Mouse (Mus musculus): ENCODE results near the gene Olfr747.
"Not testable (repeated sequence)": the region's sequence is repeated elsewhere in the genome, so short reads cannot be mapped to it uniquely, and the experiment has no call there.

Gene Olfr747

GRCm38 (mm10) chr14:50693106-50693505 lies at the start of gene Olfr747:
Gene Olfr747 (minus strand): TSS chr14:50693206.
- no peak for DNase-seq

GRCm38 (mm10) chr14:50741584-50741983 lies 48.6 kb upstream of the Olfr747 start:
- DNase-seq: no peak

GRCm38 (mm10) chr14:50740334-50740733 lies 47.3 kb upstream of the Olfr747 start:
- DNase-seq: no peak

- not testable (repeated sequence) for DNase-seq
These were observed 29.4 kb upstream of the Olfr747 start for GRCm38 (mm10) chr14:50722371-50722770.

GRCm38 (mm10) chr14:50719875-50720274 lies 26.9 kb upstream of the Olfr747 start:
- not testable (repeated sequence) for DNase-seq

- no peak for DNase-seq
These were observed 14.1 kb upstream of the Olfr747 start, which contains the start of gene Olfr748 for GRCm38 (mm10) chr14:50707073-50707472. Gene Olfr748 (plus strand): TSS chr14:50707373.

GRCm38 (mm10) chr14:50646783-50647182 lies 46.2 kb downstream of the Olfr747 start, which contains the start of gene Olfr746:
Gene Olfr746 (plus strand): TSS chr14:50647083.
- DNase-seq: no peak

GRCm38 (mm10) chr14:50639088-50639487 lies 53.9 kb downstream of the Olfr747 start, which contains the start of gene Olfr745:
Gene Olfr745 (plus strand): TSS chr14:50639388.
- DNase-seq: no peak
